Mouse (Mus musculus): ENCODE data around the gene Fstl3. TPM values are rescaled to one million over a fixed set of nuclear protein-coding genes. Genes with fewer than 3 reads are reported as not detected.

Gene Fstl3
- 1 to 10 TPM; 2.8 to 3.4 TPM for total RNA-seq (2021)
- long read RNA-seq, experiment 1, partial matches to known transcripts, result 1 of 4 reads
- long read RNA-seq, experiment 1, other reads (novel, unspliced or antisense), result 1 of 4 reads
- long read RNA-seq, experiment 2, partial matches to known transcripts, result 0 of 4 reads
- long read RNA-seq, experiment 2, other reads (novel, unspliced or antisense), result 1 of 4 reads

GRCm38 (mm10) chr10:79777103-79777531 lies at the start of gene Fstl3:
Fstl3 (plus strand) TSS chr10:79777272.
- peak in 1 of 2 experiments; percentile 45 for DNase-seq
- intact Hi-C loops (cut with DNase I), result loop anchor here (5.0 kb wide), 1 partner anchor 70 kb away; no protein-coding TSS in a partner anchor

GRCm38 (mm10) chr10:79728323-79729249 lies 48.5 kb upstream of the Fstl3 start:
- intact Hi-C loops (cut with DNase I), result no loop called here
- DNase-seq, result no peak

- intact Hi-C loops (cut with DNase I), result no loop called here
- peak; percentile 58 for DNase-seq
Measured at GRCm38 (mm10) chr10:79729357-79729965, 47.6 kb upstream of the Fstl3 start.

- DNase-seq, result peak in 1 of 2 experiments; percentile 41
- intact Hi-C loops (cut with DNase I), result no loop called here
Measured at GRCm38 (mm10) chr10:79732500-79732899, 44.6 kb upstream of the Fstl3 start.

GRCm38 (mm10) chr10:79733847-79734246 lies 43.2 kb upstream of the Fstl3 start:
- intact Hi-C loops (cut with DNase I), result no loop called here
- no peak for DNase-seq

GRCm38 (mm10) chr10:79735361-79735760 lies 41.7 kb upstream of the Fstl3 start:
- DNase-seq, result no peak
- intact Hi-C loops (cut with DNase I), result no loop called here

- intact Hi-C loops (cut with DNase I), result no loop called here
- no peak for DNase-seq
Measured at GRCm38 (mm10) chr10:79736706-79737105, 40.4 kb upstream of the Fstl3 start.

- intact Hi-C loops (cut with DNase I), result no loop called here
- no peak for DNase-seq
Measured at GRCm38 (mm10) chr10:79738259-79738658, 38.8 kb upstream of the Fstl3 start.

GRCm38 (mm10) chr10:79739234-79739633 lies 37.8 kb upstream of the Fstl3 start:
- DNase-seq, result no peak
- intact Hi-C loops (cut with DNase I), result no loop called here

- no peak for DNase-seq
- intact Hi-C loops (cut with DNase I), result no loop called here
Measured at GRCm38 (mm10) chr10:79740863-79741262, 36.2 kb upstream of the Fstl3 start.

GRCm38 (mm10) chr10:79743161-79743560 lies 33.9 kb upstream of the Fstl3 start:
- intact Hi-C loops (cut with DNase I), result no loop called here
- DNase-seq, result no peak

- DNase-seq, result no peak
- intact Hi-C loops (cut with DNase I), result no loop called here
Measured at GRCm38 (mm10) chr10:79743650-79744365, 33.3 kb upstream of the Fstl3 start.

- no peak for DNase-seq
- intact Hi-C loops (cut with DNase I), result no loop called here
Measured at GRCm38 (mm10) chr10:79745411-79745810, 31.7 kb upstream of the Fstl3 start.

- intact Hi-C loops (cut with DNase I), result no loop called here
- peak; percentile 95 to 96 for DNase-seq
Measured at GRCm38 (mm10) chr10:79745898-79746773, 30.9 kb upstream of the Fstl3 start, which contains the start of gene Polrmt. Polrmt (minus strand) TSS chr10:79746581.

- no peak for DNase-seq
Measured at GRCm38 (mm10) chr10:79746774-79747151, 30.3 kb upstream of the Fstl3 start.

GRCm38 (mm10) chr10:79748496-79748895 lies 28.6 kb upstream of the Fstl3 start:
- no peak for DNase-seq
- intact Hi-C loops (cut with DNase I), result no loop called here

More at GRCm38 (mm10) chr10:79746774-79747151, 30.3 kb upstream of the Fstl3 start:
- intact Hi-C loops (cut with DNase I), result no loop called here

- intact Hi-C loops (cut with DNase I), result no loop called here
- peak; percentile 63 to 70 for DNase-seq
Measured at GRCm38 (mm10) chr10:79754856-79755516, 22.1 kb upstream of the Fstl3 start, which contains the start of gene Fgf22. Fgf22 (plus strand) TSS chr10:79755076.

GRCm38 (mm10) chr10:79755854-79756253 lies 21.2 kb upstream of the Fstl3 start:
- intact Hi-C loops (cut with DNase I), result no loop called here

GRCm38 (mm10) chr10:79756660-79757059 lies 20.4 kb upstream of the Fstl3 start:
- intact Hi-C loops (cut with DNase I), result no loop called here
- no peak for DNase-seq

More at GRCm38 (mm10) chr10:79755854-79756253, 21.2 kb upstream of the Fstl3 start:
- no peak for DNase-seq
